Mouse (Mus musculus) retina, postnatal 1 day (tissue): ENCODE measurements around the gene Gm21366.
"Not testable (repeated sequence)": the region's sequence is repeated elsewhere in the genome, so short reads cannot be mapped to it uniquely, and the experiment has no call there.

Source experiments
- DNase-seq: peaks from one replicate; pipeline ENCODE4 v3.0.0-alpha.2; 2012

Gm21366 gene

GRCm38 (mm10) chrY:22861156-22861555 lies at the start of gene Gm21366:
TSS of gene Gm21366 (minus strand) at chrY:22861256.
- DNase-seq = not testable (repeated sequence)
